Mouse (Mus musculus) spleen, adult 2 months (tissue): Measurements from ENCODE around the gene Snx27. TPM values are rescaled to one million over a fixed set of nuclear protein-coding genes. Genes with fewer than 3 reads are reported as not detected.

Experiments
- DNase-seq, 2 experiments: peaks; one replicate each; pipeline versions ENCODE4 v3.0.0 to v3.0.0-alpha.2; 2012 to 2021; ENCODE audit warnings: low spot score in 2 of 2, low read depth in 1 of 2
- H3K27ac ChIP-seq: fragments of 200-500 bp; 2 replicates; pipeline ENCODE4 v1.5.1; 2012; ENCODE audit warnings: low read length, inconsistent platforms; ENCODE audit not compliant: insufficient read depth
- H3K27me3 ChIP-seq: fragments of 200-500 bp; 2 replicates; pipeline ENCODE4 v1.6.1; 2012; ENCODE audit warnings: mild to moderate bottlenecking, moderate library complexity, low read length, inconsistent platforms; ENCODE audit not compliant: control insufficient read depth, insufficient read depth
- H3K36me3 ChIP-seq: fragments of 200-500 bp; 2 replicates; pipeline ENCODE4 v1.6.1; 2012; ENCODE audit warnings: mild to moderate bottlenecking, low read length, inconsistent platforms; ENCODE audit not compliant: control insufficient read depth, insufficient read depth
- H3K4me1 ChIP-seq: fragments of 200-500 bp; 2 replicates; pipeline ENCODE4 v1.6.1; 2011; ENCODE audit warnings: inconsistent platforms; ENCODE audit not compliant: control insufficient read depth, insufficient read depth, insufficient read length
- H3K4me3 ChIP-seq: fragments of 200-500 bp; 2 replicates; pipeline ENCODE4 v1.5.1; 2011; ENCODE audit warnings: mild to moderate bottlenecking, inconsistent platforms; ENCODE audit not compliant: insufficient read depth, insufficient read length; ENCODE audit errors: extremely low read depth
- CTCF ChIP-seq: fragments of 200-500 bp; IDR thresholded peaks from 2 replicates; pipeline ENCODE4 v1.5.1; 2011; ENCODE audit warnings: mild to moderate bottlenecking, inconsistent platforms; ENCODE audit not compliant: insufficient read depth, insufficient read length, insufficient replicate concordance; ENCODE audit errors: extremely low read depth
- POLR2A ChIP-seq: fragments of 200-500 bp; IDR thresholded peaks from 2 replicates; pipeline ENCODE4 v1.6.1; 2011; ENCODE audit warnings: low read depth, low read length, inconsistent platforms
- WGBS: fragments of 180-500 bp; shearing (Covaris S2); methylation state at CpG from one replicate; pipeline ENCODE4 v1.1.7; 2018; 5-methylcytosine and 5-hydroxymethylcytosine counted together
- polyA plus RNA-seq: library from polyadenylated mRNA; depleted of rRNA; stranded (reverse); fragments of >200 nt; gene quantifications from 2 replicates; pipeline ENCODE4 v1.2.3, GENCODE M21; 2012

Gene Snx27
- polyA plus RNA-seq, 1 experiment: 5.4 TPM

DNA sequence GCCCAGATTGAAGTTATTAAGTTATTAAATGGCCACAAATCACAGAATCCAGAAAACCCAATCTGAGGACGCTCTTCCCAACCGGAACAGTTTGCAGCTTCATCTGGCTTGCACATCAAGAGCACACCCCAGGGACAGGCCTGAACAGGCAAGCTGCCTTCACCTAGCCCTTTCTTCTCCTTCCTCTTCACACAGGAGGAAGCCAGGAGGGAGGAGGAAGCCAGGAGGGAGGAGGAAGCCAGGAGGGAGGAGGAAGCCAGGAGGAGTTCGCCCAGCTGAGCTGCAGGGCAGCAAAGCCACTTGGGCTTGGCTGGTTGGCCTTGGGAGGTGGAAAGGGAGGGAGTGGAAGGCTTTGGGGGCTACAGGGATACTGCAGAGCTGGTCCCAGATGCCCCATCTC is 113.6 kb downstream of the Snx27 start:
- TF ChIP-seq POLR2A (no peak), CTCF (no peak)
- Histone ChIP-seq H3K27ac (no peak overlapping the region), H3K27me3 (no peaks in the 10 kb centered on the region), H3K4me1 (no peaks in the 10 kb centered on the region), H3K4me3 (no peak overlapping the region), H3K36me3 (no peaks in the 10 kb centered on the region)
- WGBS: 54% methylated on average over 3 of the region's 3 CpGs
- DNase-seq: no peak

DNA sequence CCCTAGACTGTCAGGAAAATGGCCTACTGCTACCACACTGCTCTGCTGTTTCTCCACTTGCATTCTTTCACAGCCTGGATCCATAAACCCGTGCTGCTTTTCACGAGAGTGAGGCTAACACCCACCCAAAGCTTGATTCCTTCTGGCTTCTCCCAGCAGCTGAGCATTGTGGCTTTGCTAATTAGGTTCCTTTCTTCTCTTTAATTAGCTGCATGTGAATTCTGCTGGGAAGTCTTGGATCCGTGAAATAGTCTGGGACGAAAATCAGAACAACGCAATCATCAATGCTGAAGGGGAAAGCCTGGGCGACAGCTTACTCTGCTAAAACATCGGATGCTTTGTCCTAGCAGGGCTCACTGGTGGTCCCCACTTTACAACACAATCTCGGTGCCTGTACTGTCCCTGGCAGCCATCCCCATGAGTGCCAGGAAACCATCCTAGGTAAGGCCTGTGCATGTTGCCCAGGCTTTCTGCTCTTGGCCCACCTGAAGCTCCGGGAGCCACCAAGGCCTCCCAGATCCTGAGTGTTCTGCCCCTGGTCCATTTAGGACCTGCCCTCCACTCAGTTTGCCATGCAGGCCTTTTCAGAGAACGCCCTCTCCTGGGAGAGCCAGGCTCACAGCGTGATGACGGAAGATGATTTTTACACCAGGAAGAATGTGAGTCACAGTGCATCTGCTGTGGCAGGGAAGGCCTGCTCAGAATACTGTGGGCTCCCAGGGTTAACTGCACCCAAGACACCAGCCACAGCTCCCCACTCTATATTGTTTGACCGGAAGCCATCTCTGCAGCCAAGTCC is 116.7 kb downstream of the Snx27 start:
- no peak for TF ChIP-seq POLR2A
- no peak for TF ChIP-seq CTCF
- no peak for DNase-seq
- Histone ChIP-seq H3K36me3 (no peaks in the 10 kb centered on the region), H3K4me3 (no peak overlapping the region), H3K4me1 (no peaks in the 10 kb centered on the region), H3K27me3 (no peaks in the 10 kb centered on the region), H3K27ac (no peak overlapping the region)
- 87% methylated on average over 13 of the region's 13 CpGs for WGBS

DNA sequence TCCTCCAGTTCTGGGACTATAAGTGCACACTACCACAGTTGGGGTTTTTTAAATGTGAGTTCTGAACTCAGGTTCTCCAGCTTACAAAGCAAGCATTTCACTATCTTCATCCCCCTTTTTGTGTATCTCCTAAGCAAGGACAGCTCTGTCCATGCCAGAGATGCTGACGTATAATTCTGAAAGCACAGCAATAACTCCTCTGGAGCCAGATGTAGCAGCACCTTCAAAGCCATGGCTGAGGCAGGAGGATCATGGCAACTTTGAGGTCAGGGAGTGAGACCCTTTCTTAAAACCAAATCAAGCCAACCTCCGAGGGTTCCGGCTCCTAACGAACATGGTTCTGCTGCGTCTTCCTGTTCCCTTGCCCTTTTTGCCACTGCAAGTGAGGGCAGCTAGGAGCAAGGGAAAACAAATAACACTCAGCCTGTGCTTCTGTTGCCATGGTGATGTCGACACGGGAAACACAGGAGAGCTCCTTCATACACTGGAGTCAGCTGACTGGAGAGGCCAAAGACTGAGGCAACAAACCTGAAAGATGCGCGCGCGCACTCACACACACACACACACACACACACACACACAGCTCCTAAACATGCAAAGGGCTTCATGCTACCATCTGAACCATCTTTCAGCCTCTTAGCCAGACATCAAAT is 118.5 kb downstream of the Snx27 start:
- no peak for TF ChIP-seq CTCF
- TF ChIP-seq POLR2A: no peak
- H3K27me3 ChIP-seq: no peaks in the 10 kb centered on the region
- no peak for DNase-seq
- no peak overlapping the region for H3K4me3 ChIP-seq
- H3K27ac ChIP-seq: no peak overlapping the region
- no peaks in the 10 kb centered on the region for H3K4me1 ChIP-seq
- 81% methylated on average over 11 of the region's 11 CpGs for WGBS
- H3K36me3 ChIP-seq: no peaks in the 10 kb centered on the region

DNA sequence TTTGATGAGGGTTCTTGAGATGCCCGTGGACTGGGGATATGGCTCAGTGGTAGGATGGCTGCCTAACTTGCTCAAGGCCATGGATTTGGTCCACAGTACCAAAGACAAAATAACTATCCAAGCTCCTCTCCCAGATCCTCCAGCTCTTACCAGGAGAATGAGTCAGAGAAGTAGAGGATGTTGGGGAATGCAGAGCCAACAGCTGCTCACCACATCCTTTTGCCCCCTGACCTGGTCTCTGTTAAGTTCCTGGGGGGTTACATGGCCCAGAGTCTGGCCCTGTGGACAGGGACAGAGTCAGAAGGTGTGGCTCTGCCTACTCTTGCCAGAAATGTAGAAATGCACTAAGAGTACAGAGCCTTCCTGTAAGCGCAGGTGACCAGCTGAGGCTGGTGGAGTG is 122.7 kb downstream of the Snx27 start:
- TF ChIP-seq CTCF (no peak), POLR2A (no peak)
- WGBS: 91% methylated on average over 2 of the region's 2 CpGs
- no peak overlapping the region for H3K27ac ChIP-seq

DNA sequence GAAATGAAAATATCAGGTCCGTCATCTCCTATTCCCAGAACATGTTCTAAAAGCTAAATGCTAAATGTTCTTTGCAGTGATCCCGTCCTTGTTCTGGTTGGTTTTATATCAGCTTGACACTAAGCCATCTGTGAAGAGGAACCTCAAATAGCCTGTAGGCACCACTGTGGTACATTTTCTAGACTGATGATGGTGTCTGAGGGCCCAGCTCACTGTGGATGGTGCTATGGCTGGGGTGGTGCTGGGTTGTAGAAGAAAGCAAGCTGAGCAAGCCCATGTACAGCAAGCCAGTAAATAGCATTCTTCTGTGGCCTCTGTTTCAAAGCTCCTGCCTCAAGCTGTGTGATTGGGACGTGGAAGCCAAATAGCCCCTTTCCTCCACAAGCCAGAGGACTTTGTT is 125.5 kb downstream of the Snx27 start:
- Histone ChIP-seq H3K4me1 (no peaks in the 10 kb centered on the region), H3K4me3 (no peak overlapping the region), H3K27ac (no peak overlapping the region), H3K36me3 (no peaks in the 10 kb centered on the region), H3K27me3 (no peaks in the 10 kb centered on the region)
- TF ChIP-seq POLR2A (no peak), CTCF (no peak)
- 89% methylated on average over 3 of the region's 3 CpGs for WGBS
- no peak for DNase-seq

More for the DNA sequence above, 122.7 kb downstream of the Snx27 start:
- no peaks in the 10 kb centered on the region for H3K27me3 ChIP-seq
- H3K4me3 ChIP-seq: no peak overlapping the region
- DNase-seq: no peak
- no peaks in the 10 kb centered on the region for H3K36me3 ChIP-seq
- no peaks in the 10 kb centered on the region for H3K4me1 ChIP-seq

DNA sequence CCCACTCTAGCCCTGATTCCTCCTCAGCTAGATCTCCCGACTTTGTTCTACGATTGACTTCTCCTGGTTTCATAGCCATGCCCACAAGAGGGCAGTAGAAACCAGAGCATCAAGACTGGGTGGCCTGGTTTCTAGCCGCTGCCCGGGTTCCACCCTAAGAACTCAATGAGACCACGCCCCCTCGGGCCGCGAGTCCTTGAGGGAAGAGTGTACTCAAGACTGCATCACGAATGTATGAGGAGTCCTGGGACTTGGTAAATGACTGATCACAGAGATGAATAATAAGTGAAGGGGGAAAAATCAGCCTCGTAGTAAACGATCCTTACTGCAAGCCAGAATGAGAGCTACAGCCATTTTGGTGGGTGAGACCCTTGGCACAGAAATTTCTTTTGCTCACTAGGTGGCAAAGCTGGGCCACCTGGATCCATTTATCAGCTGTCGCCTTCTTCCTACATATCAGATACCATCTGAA is 126.0 kb downstream of the Snx27 start:
- Histone ChIP-seq H3K36me3 (no peaks in the 10 kb centered on the region), H3K27ac (no peak overlapping the region), H3K4me3 (no peak overlapping the region), H3K27me3 (no peaks in the 10 kb centered on the region), H3K4me1 (no peaks in the 10 kb centered on the region)
- TF ChIP-seq POLR2A (no peak), CTCF (peak; percentile 62; the same call in 1 of the 2 replicates)
- WGBS: 4% methylated on average over 12 of the region's 12 CpGs
- peak; percentile 58 for DNase-seq
